Mouse (Mus musculus): ENCODE results near the gene Rab11fip5. TPM values are rescaled to one million over a fixed set of nuclear protein-coding genes. Genes with fewer than 3 reads are reported as not detected.

Rab11fip5 gene
- total RNA-seq, 2 experiments from 2014 or later, result 24.5 to 32.4 TPM

GRCm38 (mm10) chr6:85373066-85373860, 1.2 kb downstream of the Rab11fip5 start:
- no peak for DNase-seq

GRCm38 (mm10) chr6:85372496-85372895, 1.9 kb downstream of the Rab11fip5 start:
- no peak for DNase-seq

GRCm38 (mm10) chr6:85371859-85372405, 2.5 kb downstream of the Rab11fip5 start:
- no peak for DNase-seq

GRCm38 (mm10) chr6:85370666-85371430, 3.6 kb downstream of the Rab11fip5 start:
- DNase-seq, result no peak

- no peak for DNase-seq
Observed at GRCm38 (mm10) chr6:85370041-85370440, 4.4 kb downstream of the Rab11fip5 start.

- peak; percentile 77 for DNase-seq
Observed at GRCm38 (mm10) chr6:85369181-85369860, 5.1 kb downstream of the Rab11fip5 start.

GRCm38 (mm10) chr6:85368722-85369121, 5.7 kb downstream of the Rab11fip5 start:
- DNase-seq, result no peak

GRCm38 (mm10) chr6:85368166-85368565, 6.3 kb downstream of the Rab11fip5 start:
- DNase-seq, result no peak

GRCm38 (mm10) chr6:85366387-85366786, 8.0 kb downstream of the Rab11fip5 start:
- peak; percentile 59 for DNase-seq

GRCm38 (mm10) chr6:85364439-85364838, 10.0 kb downstream of the Rab11fip5 start:
- no peak for DNase-seq

GRCm38 (mm10) chr6:85363906-85364260, 10.6 kb downstream of the Rab11fip5 start:
- peak; percentile 43 for DNase-seq

GRCm38 (mm10) chr6:85363231-85363905, 11.1 kb downstream of the Rab11fip5 start:
- no peak for DNase-seq

GRCm38 (mm10) chr6:85362610-85363009, 11.8 kb downstream of the Rab11fip5 start:
- no peak for DNase-seq

- DNase-seq, result no peak
Observed at GRCm38 (mm10) chr6:85360311-85360710, 14.1 kb downstream of the Rab11fip5 start.

- no peak for DNase-seq
Observed at GRCm38 (mm10) chr6:85358877-85359276, 15.6 kb downstream of the Rab11fip5 start.

GRCm38 (mm10) chr6:85356682-85357465, 17.6 kb downstream of the Rab11fip5 start:
- no peak for DNase-seq

- no peak for DNase-seq
Observed at GRCm38 (mm10) chr6:85355753-85356152, 18.7 kb downstream of the Rab11fip5 start.

GRCm38 (mm10) chr6:85354709-85355108, 19.7 kb downstream of the Rab11fip5 start:
- DNase-seq, result no peak

GRCm38 (mm10) chr6:85353706-85354105, 20.7 kb downstream of the Rab11fip5 start:
- no peak for DNase-seq

GRCm38 (mm10) chr6:85350157-85350556, 24.3 kb downstream of the Rab11fip5 start:
- no peak for DNase-seq

GRCm38 (mm10) chr6:85349246-85349645, 25.2 kb downstream of the Rab11fip5 start:
- DNase-seq, result peak; percentile 73
